Mouse (Mus musculus) testis, adult 2 months (tissue): ENCODE measurements around the gene Gm20518. TPM values are rescaled to one million over a fixed set of nuclear protein-coding genes. Genes with fewer than 3 reads are reported as not detected.

Experiments used
- H3K27ac ChIP-seq: fragments of 200-500 bp; 2 replicates; pipeline ENCODE4 v1.5.1; 2012; ENCODE audit warnings: low read depth, low read length; ENCODE audit not compliant: control insufficient read depth, insufficient read depth
- H3K27me3 ChIP-seq: fragments of 200-500 bp; 2 replicates; pipeline ENCODE4 v1.6.1; 2012; ENCODE audit warnings: mild to moderate bottlenecking, low read length, moderate library complexity; ENCODE audit not compliant: control insufficient read depth, insufficient read depth
- H3K36me3 ChIP-seq: fragments of 200-500 bp; 2 replicates; pipeline ENCODE4 v1.6.1; 2012; ENCODE audit warnings: mild to moderate bottlenecking, low read length; ENCODE audit not compliant: control insufficient read depth, insufficient read depth
- H3K4me1 ChIP-seq: fragments of 200-500 bp; 2 replicates; pipeline ENCODE4 v1.6.1; 2012; ENCODE audit warnings: low read length; ENCODE audit not compliant: control insufficient read depth, insufficient read depth
- H3K4me3 ChIP-seq: fragments of 200-500 bp; 2 replicates; pipeline ENCODE4 v1.5.1; 2012; ENCODE audit warnings: low read depth, mild to moderate bottlenecking, low read length, moderate library complexity, mixed read lengths; ENCODE audit not compliant: control insufficient read depth
- CTCF ChIP-seq: fragments of 200-500 bp; IDR thresholded peaks from 2 replicates; pipeline ENCODE4 v1.5.1; 2012; ENCODE audit warnings: low read depth, mild to moderate bottlenecking, inconsistent platforms, low read length, moderate library complexity; ENCODE audit not compliant: control insufficient read depth, insufficient read depth, insufficient replicate concordance
- POLR2A ChIP-seq: fragments of 200-500 bp; IDR thresholded peaks from 2 replicates; pipeline ENCODE4 v1.6.1; 2012; ENCODE audit warnings: low read depth, mild to moderate bottlenecking, inconsistent platforms, low read length, moderate library complexity; ENCODE audit not compliant: control insufficient read depth
- polyA plus RNA-seq: library from polyadenylated mRNA; depleted of rRNA; stranded (reverse); fragments of >200 nt; gene quantifications from 2 replicates; pipeline ENCODE4 v1.2.3, GENCODE M21; 2012

Gm20518 gene
- polyA plus RNA-seq, 1 experiment: 3.1 TPM

GRCm38 (mm10) chr16:17931906-17932460 is 40.5 kb upstream of the Gm20518 start:
- Histone ChIP-seq H3K4me1 (peaks cover 11% of the 10 kb centered on the region), H3K27ac (no peak overlapping the region), H3K4me3 (no peak overlapping the region), H3K36me3 (no peaks in the 10 kb centered on the region), H3K27me3 (no peaks in the 10 kb centered on the region; the same call in 1 of the 2 replicates)
- TF ChIP-seq POLR2A (no peak), CTCF (no peak)

GRCm38 (mm10) chr16:17929631-17930030 is 38.2 kb upstream of the Gm20518 start:
- no peak for TF ChIP-seq POLR2A
- TF ChIP-seq CTCF: no peak
- H3K27me3 ChIP-seq: no peaks in the 10 kb centered on the region; the same call in 1 of the 2 replicates
- H3K4me3 ChIP-seq: no peak overlapping the region
- peaks cover 13% of the 10 kb centered on the region for H3K4me1 ChIP-seq
- no peaks in the 10 kb centered on the region for H3K36me3 ChIP-seq
- no peak overlapping the region for H3K27ac ChIP-seq

DNA sequence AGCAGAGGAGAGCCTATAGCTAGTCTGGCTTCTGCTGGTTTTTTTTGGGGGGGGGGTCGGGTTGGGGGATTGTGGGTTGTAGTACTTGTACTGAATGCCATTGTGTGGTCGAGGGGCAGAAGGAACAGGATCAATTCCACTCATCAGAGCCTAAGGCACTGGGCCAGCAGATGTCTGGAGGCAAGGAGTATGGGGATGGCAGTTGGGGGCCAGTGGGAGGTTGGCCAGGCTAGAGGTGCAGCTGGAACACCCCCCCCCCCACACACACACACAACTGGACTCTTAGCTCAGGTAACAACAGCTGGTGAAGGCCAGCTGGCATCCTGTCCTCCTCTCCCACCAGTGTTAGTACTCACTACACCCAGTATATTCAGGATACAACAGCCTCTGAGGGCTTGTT is 37.7 kb upstream of the Gm20518 start:
- Histone ChIP-seq H3K4me3 (no peak overlapping the region), H3K4me1 (peaks cover 13% of the 10 kb centered on the region), H3K27me3 (no peaks in the 10 kb centered on the region; the same call in 1 of the 2 replicates), H3K36me3 (no peaks in the 10 kb centered on the region), H3K27ac (no peak overlapping the region)
- TF ChIP-seq POLR2A (no peak), CTCF (no peak)

- TF ChIP-seq POLR2A (no peak), CTCF (peak; percentile 28; the same call in 1 of the 2 replicates)
- no peaks in the 10 kb centered on the region for H3K36me3 ChIP-seq
- peaks cover 13% of the 10 kb centered on the region for H3K4me1 ChIP-seq
- H3K4me3 ChIP-seq: peak overlapping the region; percentile 95
- H3K27me3 ChIP-seq: no peaks in the 10 kb centered on the region; the same call in 1 of the 2 replicates
- peak overlapping the region; percentile 82 for H3K27ac ChIP-seq
Observed at GRCm38 (mm10) chr16:17928627-17929104, 37.2 kb upstream of the Gm20518 start.

GRCm38 (mm10) chr16:17928087-17928580 is 36.7 kb upstream of the Gm20518 start, which contains the start of gene Slc25a1:
Gene Slc25a1 (minus strand): TSS chr16:17928219.
- H3K27me3 ChIP-seq: no peaks in the 10 kb centered on the region; the same call in 1 of the 2 replicates
- peak within 1 kb of the TSS; percentile 95 for H3K4me3 ChIP-seq
- peak within 1 kb of the TSS; percentile 82 for H3K27ac ChIP-seq
- peak; percentile 42; the same call in 1 of the 2 replicates for TF ChIP-seq POLR2A
- no peak for TF ChIP-seq CTCF
- H3K4me1 ChIP-seq: peaks cover 13% of the 10 kb centered on the region
- no peaks in the 10 kb centered on the region for H3K36me3 ChIP-seq

GRCm38 (mm10) chr16:17927351-17928082 is 36.0 kb upstream of the Gm20518 start:
- Histone ChIP-seq H3K4me1 (peaks cover 14% of the 10 kb centered on the region), H3K4me3 (peak overlapping the region; percentile 95), H3K27ac (peak overlapping the region; percentile 82), H3K36me3 (no peaks in the 10 kb centered on the region), H3K27me3 (no peaks in the 10 kb centered on the region; the same call in 1 of the 2 replicates)
- no peak for TF ChIP-seq CTCF
- no peak for TF ChIP-seq POLR2A

- Histone ChIP-seq H3K27me3 (no peaks in the 10 kb centered on the region), H3K27ac (peak overlapping the region; percentile 90), H3K4me1 (peaks cover 17% of the 10 kb centered on the region), H3K4me3 (peak overlapping the region; percentile 97), H3K36me3 (no peaks in the 10 kb centered on the region)
- TF ChIP-seq CTCF: no peak
- no peak for TF ChIP-seq POLR2A
Observed at GRCm38 (mm10) chr16:17922163-17922538, 30.7 kb upstream of the Gm20518 start.
